Mouse (Mus musculus): ENCODE measurements around the gene Cntnap1.

GRCm38 (mm10) chr11:101120545-101121188, 49.7 kb upstream of the Cntnap1 start:
- TF ChIP-seq CTCF (IDR thresholded peaks at IDR 0.05; ENCODE audit: control insufficient read depth, insufficient read depth, low read length): no peak
- TF ChIP-seq POLR2A (IDR thresholded peaks at IDR 0.05; ENCODE audit: borderline replicate concordance, control insufficient read depth, low read depth, low read length): no peak
